Comparison of ENCODE assay signal across 10 mouse cellular contexts in the genomic region with DNA sequence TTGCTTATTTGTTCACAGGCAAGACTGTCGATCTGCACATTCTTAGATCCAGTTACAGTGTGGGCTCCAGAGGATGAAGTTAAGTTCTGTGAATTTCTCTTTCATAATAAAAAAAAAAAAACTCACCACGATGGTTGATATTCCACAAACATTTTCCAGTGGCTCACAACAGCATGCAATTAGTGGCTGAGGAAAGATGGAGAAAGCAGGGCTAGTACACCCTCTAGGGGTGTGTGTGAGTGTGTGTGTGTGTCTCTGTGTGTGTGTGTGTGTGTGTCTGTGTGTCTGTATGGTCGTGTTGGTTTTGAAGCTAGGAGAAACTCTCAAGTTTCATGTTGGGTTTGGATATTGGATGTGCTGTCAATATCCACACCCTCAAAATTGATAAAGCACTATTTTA. TPM values are rescaled to one million over a fixed set of nuclear protein-coding genes. Genes with fewer than 3 reads are reported as not detected.
DNase-seq lines count a peak whose midpoint lies in the region; ATAC-seq and TF ChIP-seq lines count a peak whose summit lies in the region.
"Had no signal": no experiment of that assay in that cellular context is flagged by ENCODE, and none has a peak within 500 bp of the region (broad histone marks: within the 10 kb centered on the region; RNA-seq: fewer than 3 reads in every experiment).

No protein-coding gene starts in this region.

- no peaks in the 10 kb centered on the region for H3K27me3 ChIP-seq in heart, embryonic 11.5 days (ENCODE audit: control insufficient read depth, insufficient read depth, low read length)
- H3K27me3 ChIP-seq in forebrain, postnatal 0 days (ENCODE audit: insufficient read depth, low read length), result no peaks in the 10 kb centered on the region
- no peaks in the 10 kb centered on the region for H3K27me3 ChIP-seq in liver, postnatal 0 days (ENCODE audit: insufficient read depth, low read length)
- H3K27me3 ChIP-seq: liver, embryonic 15.5 days had no signal

- no peaks in the 10 kb centered on the region for H3K36me3 ChIP-seq in heart, embryonic 11.5 days (ENCODE audit: control insufficient read depth, insufficient read depth, low read length)
- H3K36me3 ChIP-seq in forebrain, postnatal 0 days (ENCODE audit: insufficient read depth), result no peaks in the 10 kb centered on the region
- no peaks in the 10 kb centered on the region for H3K36me3 ChIP-seq in liver, postnatal 0 days (replicated peaks; ENCODE audit: insufficient read depth, low read length)
- H3K36me3 ChIP-seq: liver, embryonic 15.5 days had no signal

- peak; percentile 41 for TF ChIP-seq CTCF in forebrain, postnatal 0 days (IDR thresholded peaks at IDR 0.05; ENCODE audit: low read depth)
- no peak for TF ChIP-seq CTCF in liver, postnatal 0 days (IDR thresholded peaks at IDR 0.05; ENCODE audit: low read depth)

- peak overlapping the region; percentile 27; the same call in 1 of the 2 replicates for H3K4me3 ChIP-seq in heart, embryonic 11.5 days (ENCODE audit: low read depth, low read length)
- H3K4me3 ChIP-seq in forebrain, postnatal 0 days (ENCODE audit: low read depth, low read length), result peak overlapping the region; percentile 40
- no peak overlapping the region for H3K4me3 ChIP-seq in liver, postnatal 0 days (ENCODE audit: low read depth, low read length)
- H3K4me3 ChIP-seq: liver, embryonic 15.5 days had no signal

- H3K4me1 ChIP-seq in heart, embryonic 11.5 days (ENCODE audit: control insufficient read depth, insufficient read depth, low read length), result peaks cover 3% of the 10 kb centered on the region; the same call in 1 of the 2 replicates
- no peaks in the 10 kb centered on the region for H3K4me1 ChIP-seq in forebrain, postnatal 0 days (ENCODE audit: insufficient read depth)
- peaks cover 4% of the 10 kb centered on the region for H3K4me1 ChIP-seq in liver, postnatal 0 days (ENCODE audit: insufficient read depth)
- H3K4me1 ChIP-seq: liver, embryonic 15.5 days had no signal

- DNase-seq in heart, adult 8-10 months (ENCODE audit: low spot score), result no peak
- DNase-seq in CD4-positive helper T cell, adult 2 months (ENCODE audit: low read depth, low spot score), result peak; percentile 2
- DNase-seq in forebrain, postnatal 0 days, result no peak
- DNase-seq in liver, postnatal 0 days, result no peak
- DNase-seq in frontal cortex, postnatal 14 days (ENCODE audit: low spot score in 2 of 2), result no peak
- DNase-seq in adrenal gland, adult 2 months, result no peak
- no peak for DNase-seq in ovary, postnatal 36 days (ENCODE audit: low spot score)

- TF ChIP-seq EP300 in liver, postnatal 0 days (IDR thresholded peaks at IDR 0.05; ENCODE audit: low read depth), result no peak

- WGBS in heart, embryonic 11.5 days (ENCODE audit: insufficient replicate concordance), result 51% methylated on average over 3 of the region's 3 CpGs
- 23% methylated on average over 3 of the region's 3 CpGs for WGBS in forebrain, postnatal 0 days
- WGBS in liver, postnatal 0 days (ENCODE audit: insufficient replicate concordance), result 28% methylated on average over 3 of the region's 3 CpGs

- H3K9ac ChIP-seq in heart, embryonic 11.5 days (ENCODE audit: low read depth, low read length), result no peak overlapping the region
- peak overlapping the region; percentile 44; the same call in 1 of the 2 replicates for H3K9ac ChIP-seq in forebrain, postnatal 0 days
- H3K9ac ChIP-seq in liver, postnatal 0 days (replicated peaks), result no peak overlapping the region
- H3K9ac ChIP-seq: liver, embryonic 15.5 days had no signal

- H3K4me2 ChIP-seq in heart, embryonic 11.5 days, result peak overlapping the region; percentile 61
- H3K4me2 ChIP-seq in forebrain, postnatal 0 days (ENCODE audit: low read depth), result peak overlapping the region; percentile 61
- H3K4me2 ChIP-seq in liver, postnatal 0 days (ENCODE audit: low read depth, low read length), result peak overlapping the region; percentile 55

- no peak overlapping the region for H3K27ac ChIP-seq in heart, embryonic 11.5 days (ENCODE audit: low read depth, low read length)
- H3K27ac ChIP-seq in forebrain, postnatal 0 days (ENCODE audit: low read depth, low read length), result no peak overlapping the region
- no peak overlapping the region for H3K27ac ChIP-seq in liver, postnatal 0 days (ENCODE audit: low read depth)
- H3K27ac ChIP-seq: liver, embryonic 15.5 days had no signal

- no peak for ATAC-seq in heart, embryonic 11.5 days (replicated peaks; ENCODE audit: insufficient number of reproducible peaks, low FRiP score, low TSS enrichment)
- peak; percentile 51 for ATAC-seq in forebrain, postnatal 0 days
- ATAC-seq in liver, postnatal 0 days, result no peak

- no peaks in the 10 kb centered on the region for H3K9me3 ChIP-seq in heart, embryonic 11.5 days (replicated peaks; ENCODE audit: control insufficient read depth, low read length)
- H3K9me3 ChIP-seq in forebrain, postnatal 0 days (ENCODE audit: low read length), result no peaks in the 10 kb centered on the region
- no peaks in the 10 kb centered on the region for H3K9me3 ChIP-seq in liver, postnatal 0 days (ENCODE audit: low read length)
- H3K9me3 ChIP-seq: liver, embryonic 15.5 days had no signal

RNA-seq across cellular contexts. Expression of a gene that starts 0.3 kb away (rescaled TPM):
- polyA plus RNA-seq in heart, embryonic 11.5 days (2014; fragmentation: Nextera tagmentation; extraction: Ambion mirVana), result not detected in 2 replicates
- total RNA-seq in heart, adult 8-10 months (2022), result not detected
- 0.15 and 0.48 TPM in 2 replicates for total RNA-seq in forebrain, postnatal 0 days (2014; rRNA removed)
- polyA plus RNA-seq in forebrain, postnatal 0 days (2015; fragmentation: Nextera tagmentation; extraction: Ambion mirVana), result not detected in 2 replicates
- not detected in 2 replicates for polyA plus RNA-seq in liver, postnatal 0 days (2015; fragmentation: Nextera tagmentation; extraction: Ambion mirVana)
- total RNA-seq in adrenal gland, adult 2 months (2021), result not detected
- not detected in 2 replicates for polyA plus RNA-seq in adrenal gland, adult 2 months (2012; rRNA removed)
- total RNA-seq: adrenal gland, postnatal 14 days had no signal
- polyA plus RNA-seq: liver, embryonic 15.5 days had no signal

RNA-seq across cellular contexts. Expression of a gene that starts 14.1 kb away (rescaled TPM):
- not detected in 2 replicates for polyA plus RNA-seq in heart, embryonic 11.5 days (2014; fragmentation: Nextera tagmentation; extraction: Ambion mirVana)
- total RNA-seq in heart, adult 8-10 months (2022), result 1 to 10 TPM in 1 of 4 experiments, under 1 TPM in 3; 0.75 to 1.0 (median 0.76) TPM
- not detected in 2 replicates for total RNA-seq in forebrain, postnatal 0 days (2014; rRNA removed)
- not detected in 2 replicates for polyA plus RNA-seq in forebrain, postnatal 0 days (2015; fragmentation: Nextera tagmentation; extraction: Ambion mirVana)
- polyA plus RNA-seq in liver, postnatal 0 days (2015; fragmentation: Nextera tagmentation; extraction: Ambion mirVana), result not detected in 2 replicates
- total RNA-seq in adrenal gland, adult 2 months (2021), result 1 to 10 TPM; 1.1 to 1.5 TPM
- not detected in 2 replicates for polyA plus RNA-seq in adrenal gland, adult 2 months (2012; rRNA removed)
- polyA plus RNA-seq: liver, embryonic 15.5 days had no signal

RNA-seq across cellular contexts. Expression of a gene that starts 19.9 kb away (rescaled TPM):
- not detected in 2 replicates for polyA plus RNA-seq in heart, embryonic 11.5 days (2014; fragmentation: Nextera tagmentation; extraction: Ambion mirVana)
- 1 to 10 TPM in 1 of 4 experiments, under 1 TPM in 3; 0.75 to 1.0 (median 0.76) TPM for total RNA-seq in heart, adult 8-10 months (2022)
- total RNA-seq in forebrain, postnatal 0 days (2014; rRNA removed), result not detected in 2 replicates
- not detected in 2 replicates for polyA plus RNA-seq in forebrain, postnatal 0 days (2015; fragmentation: Nextera tagmentation; extraction: Ambion mirVana)
- polyA plus RNA-seq in liver, postnatal 0 days (2015; fragmentation: Nextera tagmentation; extraction: Ambion mirVana), result not detected in 2 replicates
- total RNA-seq in adrenal gland, adult 2 months (2021), result 1 to 10 TPM; 1.1 to 1.5 TPM
- polyA plus RNA-seq in adrenal gland, adult 2 months (2012; rRNA removed), result not detected in 2 replicates
- polyA plus RNA-seq: liver, embryonic 15.5 days had no signal

RNA-seq across cellular contexts. Expression of a gene that starts 25.7 kb away (rescaled TPM):
- not detected in 2 replicates for polyA plus RNA-seq in heart, embryonic 11.5 days (2014; fragmentation: Nextera tagmentation; extraction: Ambion mirVana)
- under 1 TPM in 1 of 4 experiments, not detected in 3; 0.75 TPM for total RNA-seq in heart, adult 8-10 months (2022)
- total RNA-seq in forebrain, postnatal 0 days (2014; rRNA removed), result not detected in 2 replicates
- not detected in 2 replicates for polyA plus RNA-seq in forebrain, postnatal 0 days (2015; fragmentation: Nextera tagmentation; extraction: Ambion mirVana)
- polyA plus RNA-seq in liver, postnatal 0 days (2015; fragmentation: Nextera tagmentation; extraction: Ambion mirVana), result not detected in 2 replicates
- total RNA-seq in adrenal gland, adult 2 months (2021), result 1 to 10 TPM in 1 of 2 experiments, not detected in 1; 1.1 TPM
- not detected in 2 replicates for polyA plus RNA-seq in adrenal gland, adult 2 months (2012; rRNA removed)
- total RNA-seq: adrenal gland, postnatal 14 days had no signal
- polyA plus RNA-seq: liver, embryonic 15.5 days had no signal

RNA-seq across cellular contexts. Expression of a gene that starts 31.5 kb away (rescaled TPM):
- not detected in 2 replicates for polyA plus RNA-seq in heart, embryonic 11.5 days (2014; fragmentation: Nextera tagmentation; extraction: Ambion mirVana)
- total RNA-seq in heart, adult 8-10 months (2022), result 1 to 10 TPM in 1 of 4 experiments, under 1 TPM in 3; 0.75 to 1.0 (median 0.76) TPM
- not detected in 2 replicates for total RNA-seq in forebrain, postnatal 0 days (2014; rRNA removed)
- polyA plus RNA-seq in forebrain, postnatal 0 days (2015; fragmentation: Nextera tagmentation; extraction: Ambion mirVana), result not detected in 2 replicates
- polyA plus RNA-seq in liver, postnatal 0 days (2015; fragmentation: Nextera tagmentation; extraction: Ambion mirVana), result not detected in 2 replicates
- 1 to 10 TPM; 1.1 to 1.5 TPM for total RNA-seq in adrenal gland, adult 2 months (2021)
- not detected in 2 replicates for polyA plus RNA-seq in adrenal gland, adult 2 months (2012; rRNA removed)
- polyA plus RNA-seq: liver, embryonic 15.5 days had no signal
